Mouse (Mus musculus): ENCODE results near the gene Ect2l. TPM values are rescaled to one million over a fixed set of nuclear protein-coding genes. Genes with fewer than 3 reads are reported as not detected.

Gene Ect2l
- total RNA-seq, 2 experiments from 2014 or later: not detected

- ATAC-seq (replicated peaks; ENCODE audit: poor library complexity, severe bottlenecking): no peak
Observed at GRCm38 (mm10) chr10:18102166-18102565, 108.5 kb downstream of the Ect2l start.

- ATAC-seq (replicated peaks; ENCODE audit: poor library complexity, severe bottlenecking): no peak
Observed at GRCm38 (mm10) chr10:18090691-18091090, 120.0 kb downstream of the Ect2l start.

GRCm38 (mm10) chr10:18082772-18083171 lies 127.9 kb downstream of the Ect2l start:
- no peak for ATAC-seq (replicated peaks; ENCODE audit: poor library complexity, severe bottlenecking)

GRCm38 (mm10) chr10:18081536-18081935 lies 129.2 kb downstream of the Ect2l start:
- ATAC-seq (replicated peaks; ENCODE audit: poor library complexity, severe bottlenecking): no peak

Other genes with a start within 250 kb of the Ect2l start
- gene Abracl, start 187.6 kb downstream of the Ect2l start, total RNA-seq (2014; fragmentation: Nextera tagmentation): 299 and 316 TPM in 2 replicates
- 354 and 417 TPM in 2 replicates for gene Abracl, start 187.6 kb downstream of the Ect2l start, total RNA-seq (2017)
- 55.7 and 61.4 TPM in 2 replicates for gene Reps1, start 155.0 kb downstream of the Ect2l start, total RNA-seq (2014; fragmentation: Nextera tagmentation)
- gene Reps1, start 155.0 kb downstream of the Ect2l start, total RNA-seq (2017): 39.0 and 59.0 TPM in 2 replicates
- 9.1 and 22.1 TPM in 2 replicates for gene Ccdc28a, start 24.1 kb upstream of the Ect2l start, total RNA-seq (2014; fragmentation: Nextera tagmentation)
- gene Ccdc28a, start 24.1 kb upstream of the Ect2l start, total RNA-seq (2017): 4.7 and 6.7 TPM in 2 replicates
- 0.15 and 1.7 TPM in 2 replicates for gene Nhsl1, start 108.1 kb upstream of the Ect2l start, total RNA-seq (2014; fragmentation: Nextera tagmentation)
- 0.93 and 1.0 TPM in 2 replicates for gene Nhsl1, start 108.1 kb upstream of the Ect2l start, total RNA-seq (2017)